Mouse (Mus musculus) adrenal gland, postnatal 4 days (tissue): ENCODE measurements at regions not wholly inside any gene's neighbourhood (a gene's known extent, or its start where the extent isn't known, plus 50 kb on each side); places are given as distances from the start of the nearest gene placed in this dataset.
"Not testable (repeated sequence)": the region's sequence is repeated elsewhere in the genome, so short reads cannot be mapped to it uniquely, and the experiment has no call there.

Experiments used
- DNase-seq, 2 experiments: peaks; one replicate each; pipeline ENCODE4 v3.0.0; 2021 to 2022; ENCODE audit warnings: low spot score in 2 of 2, mixed read lengths in 2 of 2

- no peak for DNase-seq
These were observed 51.8 kb upstream of the Sv2b start for GRCm38 (mm10) chr7:75360874-75361273.

GRCm38 (mm10) chr7:75362541-75362940, 53.5 kb upstream of the Sv2b start:
- no peak for DNase-seq

- no peak for DNase-seq
These were observed 56.4 kb upstream of the Sv2b start for GRCm38 (mm10) chr7:75365480-75365879.

GRCm38 (mm10) chr7:75366285-75366882, 57.3 kb upstream of the Sv2b start:
- DNase-seq: peak; percentile 39 to 49

GRCm38 (mm10) chr7:75368315-75368714, 59.3 kb upstream of the Sv2b start:
- DNase-seq: no peak

GRCm38 (mm10) chr7:75369366-75369765, 60.3 kb upstream of the Sv2b start:
- no peak for DNase-seq

- DNase-seq: peak; percentile 30 to 64
These were observed 61.8 kb upstream of the Sv2b start for GRCm38 (mm10) chr7:75370595-75371519.

- no peak for DNase-seq
These were observed 62.4 kb upstream of the Sv2b start for GRCm38 (mm10) chr7:75371520-75371876.

- DNase-seq: no peak
These were observed 62.9 kb upstream of the Sv2b start for GRCm38 (mm10) chr7:75371991-75372390.

- no peak for DNase-seq
These were observed 63.9 kb upstream of the Sv2b start for GRCm38 (mm10) chr7:75372892-75373444.

GRCm38 (mm10) chr7:75374506-75374905, 65.4 kb upstream of the Sv2b start:
- no peak for DNase-seq

GRCm38 (mm10) chr7:75379595-75379994, 70.5 kb upstream of the Sv2b start:
- no peak for DNase-seq

- no peak for DNase-seq
These were observed 70.8 kb upstream of the Akap13 start for GRCm38 (mm10) chr7:75384506-75384911.

GRCm38 (mm10) chr7:75387033-75387432, 68.3 kb upstream of the Akap13 start:
- DNase-seq: no peak

GRCm38 (mm10) chr7:75387821-75388431, 67.4 kb upstream of the Akap13 start:
- DNase-seq: no peak

GRCm38 (mm10) chr7:75390162-75390561, 65.2 kb upstream of the Akap13 start:
- DNase-seq: no peak

GRCm38 (mm10) chr7:75392783-75393182, 62.6 kb upstream of the Akap13 start:
- DNase-seq: no peak

- no peak for DNase-seq
These were observed 61.9 kb upstream of the Akap13 start for GRCm38 (mm10) chr7:75393466-75393865.

GRCm38 (mm10) chr7:75394866-75395580, 60.3 kb upstream of the Akap13 start:
- DNase-seq: no peak

- DNase-seq: peak in 1 of 2 experiments; percentile 4
These were observed 57.8 kb upstream of the Akap13 start for GRCm38 (mm10) chr7:75397559-75397958.

- DNase-seq: not testable (repeated sequence)
These were observed 56.9 kb upstream of the Akap13 start for GRCm38 (mm10) chr7:75398480-75398879.
